Mouse (Mus musculus): ENCODE measurements around the gene Bricd5.
"Not testable (repeated sequence)": the region's sequence is repeated elsewhere in the genome, so short reads cannot be mapped to it uniquely, and the experiment has no call there.

Bricd5 gene

DNA sequence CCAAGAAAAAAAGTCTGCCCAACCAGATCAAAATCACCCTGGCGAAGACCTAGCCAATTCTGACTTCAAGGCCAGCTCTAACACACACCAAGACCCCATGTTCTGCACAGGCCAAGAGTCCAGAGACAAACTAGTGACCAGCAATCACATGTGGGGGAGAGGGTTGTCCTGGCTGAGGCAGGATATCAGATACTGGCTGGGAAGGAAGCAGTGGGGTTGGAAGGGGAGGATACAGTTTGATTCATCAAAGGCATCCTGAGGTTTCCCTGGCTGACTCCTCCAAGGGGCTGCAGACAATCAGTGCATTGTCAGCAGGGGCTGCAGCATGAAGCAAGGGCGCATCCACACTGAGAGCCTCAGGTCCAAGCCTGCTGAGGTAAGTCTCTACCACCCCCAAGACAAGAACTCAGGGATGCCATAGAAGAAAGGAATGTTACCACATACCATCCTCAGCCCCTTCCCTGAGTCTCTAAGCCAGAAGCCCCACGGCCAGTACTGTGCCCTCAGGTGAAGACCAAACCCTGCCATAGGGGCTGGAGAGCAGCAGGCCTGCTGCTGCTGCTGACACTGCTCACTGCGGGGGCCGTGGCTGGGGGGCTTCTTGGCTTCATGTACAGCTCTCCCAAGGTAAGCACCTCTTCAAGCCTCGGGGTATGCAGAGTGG lies at the start of gene Bricd5:
Gene Bricd5 (plus strand): TSS at position 273 of the 664 bp plus-strand sequence.
- DNase-seq (ENCODE audit: low spot score in 2 of 2) = no peak

DNA sequence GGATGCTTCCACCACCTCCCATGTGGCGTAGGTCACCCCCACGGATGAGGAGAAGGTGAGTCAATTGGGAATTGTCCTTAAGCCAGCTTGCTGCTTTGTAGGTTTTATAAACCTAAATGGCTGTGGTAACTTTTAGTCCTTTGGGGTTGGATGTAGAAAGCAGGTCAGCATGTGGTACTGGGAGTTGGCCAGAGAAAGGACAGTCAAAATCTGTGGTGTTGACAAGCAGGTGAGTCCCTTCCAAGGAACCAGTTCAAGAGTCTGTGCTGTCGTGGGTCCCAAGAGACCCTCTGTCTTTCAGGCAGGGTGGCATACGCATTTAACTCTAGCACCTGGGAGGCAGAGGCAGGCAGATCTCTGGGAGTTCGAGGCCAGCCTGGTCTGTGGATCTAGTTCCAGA lies 49.2 kb upstream of the Bricd5 start:
- DNase-seq (ENCODE audit: low spot score in 2 of 2) = no peak

DNA sequence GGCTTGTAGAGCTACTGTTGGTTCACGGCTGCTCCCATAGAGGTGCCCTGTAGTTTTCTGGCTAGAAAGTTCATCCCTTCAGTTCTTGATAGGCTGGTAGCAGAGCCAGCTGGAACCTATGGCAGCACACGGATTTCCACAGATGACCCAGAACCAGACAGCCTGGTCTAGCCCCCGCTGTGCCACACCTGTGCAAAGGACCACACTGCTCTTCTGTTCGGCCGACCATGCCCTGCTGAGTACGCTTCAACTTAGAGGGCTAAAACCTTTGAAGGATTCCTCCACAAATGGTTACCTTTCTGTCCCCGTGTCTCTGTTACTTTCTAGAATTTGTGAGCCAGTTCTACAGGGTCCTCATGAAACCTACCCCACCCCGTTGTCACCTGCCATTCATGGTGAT lies 48.4 kb upstream of the Bricd5 start:
- not testable (repeated sequence) for DNase-seq (ENCODE audit: low spot score in 2 of 2)

DNA sequence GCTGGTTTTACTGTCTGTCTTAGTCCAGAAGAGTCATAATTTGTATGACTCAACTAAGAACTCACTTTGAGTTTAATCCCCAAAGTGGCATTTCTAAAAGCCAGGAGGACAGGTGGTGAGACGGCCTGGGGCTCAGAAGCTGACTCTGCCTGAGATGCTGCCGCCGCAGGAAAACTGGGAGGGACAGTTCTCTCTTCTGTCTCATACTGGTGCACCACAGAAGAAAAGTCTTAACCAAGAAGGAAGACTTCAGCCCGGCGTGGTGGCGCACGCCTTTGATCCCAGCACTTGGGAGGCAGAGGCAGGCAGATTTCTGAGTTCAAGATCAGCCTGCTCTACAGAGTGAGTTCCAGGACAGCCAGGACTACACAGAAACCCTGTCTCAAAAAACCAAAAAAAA lies 47.8 kb upstream of the Bricd5 start:
- no peak for DNase-seq (ENCODE audit: low spot score in 2 of 2)

DNA sequence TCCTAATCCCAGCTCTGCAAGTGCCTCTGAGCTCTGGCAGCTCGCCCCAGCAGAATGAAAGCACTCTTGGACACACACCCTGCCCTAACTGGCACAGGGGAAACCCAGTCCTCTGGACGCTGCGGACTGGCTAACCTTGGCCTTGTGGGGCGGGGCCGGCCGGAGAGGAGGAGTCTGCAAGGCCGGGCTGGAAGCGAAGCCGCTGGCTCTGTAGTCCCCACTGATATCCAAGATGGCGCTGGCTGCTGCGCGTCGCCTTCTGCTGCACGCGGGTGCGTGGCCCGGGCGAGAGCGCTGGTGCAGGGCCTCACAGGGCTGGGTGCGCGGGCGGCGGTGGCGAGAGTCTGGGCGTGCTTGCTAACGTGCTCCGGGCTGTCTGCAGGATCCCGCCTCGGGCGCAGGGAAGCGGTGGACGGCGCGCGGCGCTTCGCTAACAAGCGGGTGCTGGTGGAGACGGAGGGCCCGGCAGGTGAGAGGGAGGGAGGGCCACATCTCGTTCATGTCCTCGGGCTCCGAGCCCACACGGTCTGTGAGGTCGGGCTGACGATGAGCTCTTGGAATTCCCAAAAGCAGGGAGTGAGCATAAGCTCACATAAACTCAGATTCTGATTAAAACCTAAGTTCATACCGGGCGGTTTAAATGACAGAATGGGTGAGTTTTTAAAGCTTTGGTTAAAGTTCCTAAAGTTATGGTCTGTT lies 47.1 kb upstream of the Bricd5 start, which contains the start of gene Eci1:
Gene Eci1 (plus strand): TSS at position 171 of the 699 bp plus-strand sequence.
- peak; percentile 86 to 87 for DNase-seq (ENCODE audit: low spot score in 2 of 2)

DNA sequence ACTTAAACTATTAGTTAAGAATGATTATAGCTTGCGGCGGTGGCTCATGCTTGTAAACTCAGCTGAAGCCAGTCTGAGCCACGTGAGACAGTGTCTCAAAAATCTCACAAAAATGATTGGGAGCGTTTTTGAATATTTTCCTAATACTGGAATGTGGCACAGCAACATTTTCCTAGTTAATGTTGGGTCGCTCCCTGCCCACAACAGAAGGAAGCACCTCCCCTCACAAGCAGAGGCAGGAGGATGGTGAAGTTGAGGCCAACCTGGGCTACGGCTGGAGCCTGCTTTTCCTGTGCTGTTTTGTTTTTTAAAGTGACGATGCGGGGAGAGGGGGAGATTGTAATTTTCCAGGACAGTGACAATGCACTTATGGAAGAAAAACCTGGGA lies 46.5 kb upstream of the Bricd5 start:
- no peak for DNase-seq (ENCODE audit: low spot score in 2 of 2)

DNA sequence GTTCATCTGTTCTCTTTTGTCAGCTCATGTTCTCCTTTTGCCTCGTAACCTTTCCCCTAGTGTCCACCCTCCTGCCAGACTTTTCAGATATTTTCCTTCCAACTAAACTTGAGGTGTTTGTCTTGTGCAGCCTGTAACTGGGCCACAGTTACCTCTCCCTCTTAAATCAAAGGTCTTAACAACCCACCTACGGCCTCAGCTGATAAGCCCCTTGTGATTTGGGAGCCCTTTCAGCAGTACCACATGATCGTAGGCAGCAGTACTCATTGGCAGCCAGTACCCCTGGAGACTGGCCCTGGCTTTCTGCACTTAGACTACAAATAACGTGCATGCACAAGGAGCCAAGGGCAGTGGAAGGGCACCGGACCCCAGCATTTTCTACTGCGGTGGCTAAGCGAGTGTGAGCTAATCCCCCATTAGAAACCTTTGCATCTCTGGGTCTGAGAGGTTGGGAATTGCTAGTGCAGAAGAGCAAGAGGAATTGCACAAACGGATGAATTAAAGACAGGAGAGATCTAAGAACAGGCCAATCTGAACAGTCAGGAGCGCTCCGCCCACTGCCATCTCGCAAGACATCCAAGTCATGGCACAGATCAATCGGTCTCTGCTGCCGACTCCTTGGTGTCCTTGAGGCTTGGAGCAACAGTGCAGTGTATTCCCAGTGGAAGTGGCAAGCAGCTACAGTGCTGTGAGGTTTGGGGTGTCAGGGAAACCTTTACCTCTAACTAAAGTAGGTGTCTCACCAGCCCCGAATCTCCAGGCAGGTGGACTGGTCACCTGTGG lies 44.3 kb upstream of the Bricd5 start:
- DNase-seq (ENCODE audit: low spot score in 2 of 2) = no peak

DNA sequence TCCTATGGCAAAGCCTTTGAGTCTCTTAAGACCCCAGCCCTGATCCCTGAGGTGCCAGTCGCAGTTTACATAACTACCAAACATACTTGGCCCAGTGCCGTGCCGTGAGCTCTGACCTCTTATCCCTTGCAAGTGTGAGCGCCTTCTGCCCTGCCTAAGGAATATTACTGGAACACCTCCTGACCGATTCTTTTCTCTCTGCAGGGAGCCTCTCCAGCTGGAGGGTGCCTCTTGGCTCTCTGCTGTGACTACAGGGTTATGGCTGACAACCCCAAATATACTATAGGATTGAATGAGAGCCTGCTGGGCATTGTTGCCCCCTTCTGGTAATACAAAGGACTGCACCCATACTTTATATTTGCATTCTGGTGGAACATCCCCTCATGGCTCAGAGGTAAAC lies 36.7 kb upstream of the Bricd5 start:
- peak in 1 of 2 experiments; percentile 22 for DNase-seq (ENCODE audit: low spot score in 2 of 2)

DNA sequence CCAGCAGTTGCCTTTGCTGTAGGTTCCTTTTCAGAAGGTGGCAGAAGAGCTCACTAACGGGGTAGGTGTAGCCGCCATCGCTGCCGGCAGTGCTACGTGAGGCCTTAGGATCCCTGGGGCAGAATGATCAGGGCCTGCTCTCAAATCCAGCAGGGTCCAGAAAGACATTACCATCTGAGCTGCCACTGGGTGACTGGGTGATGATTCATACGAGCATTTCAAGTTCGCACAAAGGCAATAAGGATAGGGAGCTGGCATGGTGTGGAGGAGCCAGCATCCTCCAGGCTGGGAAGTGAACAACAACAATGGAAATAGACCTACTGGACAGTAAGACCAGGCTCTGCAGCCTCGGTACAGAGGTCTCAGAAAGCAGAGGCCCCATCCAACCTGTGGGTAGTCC lies 33.3 kb upstream of the Bricd5 start:
- DNase-seq (ENCODE audit: low spot score in 2 of 2) = no peak

DNA sequence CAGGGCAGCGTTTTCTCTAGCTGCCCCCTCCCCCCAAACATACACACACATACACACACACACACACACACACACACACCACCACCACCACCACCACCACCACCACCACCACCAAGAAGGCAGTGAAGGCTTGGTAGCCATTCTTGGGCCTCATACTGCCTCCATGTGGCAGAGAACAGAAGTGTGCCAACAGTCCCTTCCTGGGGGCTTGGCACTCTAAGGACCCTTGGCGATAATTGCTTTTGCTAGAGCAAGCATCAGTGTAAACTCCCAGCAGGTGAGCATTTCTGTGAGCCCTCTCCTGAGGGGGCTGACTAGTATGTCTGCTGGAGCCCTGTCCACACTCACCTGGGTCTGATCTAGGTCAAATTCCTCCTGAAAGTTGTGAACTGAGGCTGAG lies 32.5 kb upstream of the Bricd5 start:
- no peak for DNase-seq (ENCODE audit: low spot score in 2 of 2)

DNA sequence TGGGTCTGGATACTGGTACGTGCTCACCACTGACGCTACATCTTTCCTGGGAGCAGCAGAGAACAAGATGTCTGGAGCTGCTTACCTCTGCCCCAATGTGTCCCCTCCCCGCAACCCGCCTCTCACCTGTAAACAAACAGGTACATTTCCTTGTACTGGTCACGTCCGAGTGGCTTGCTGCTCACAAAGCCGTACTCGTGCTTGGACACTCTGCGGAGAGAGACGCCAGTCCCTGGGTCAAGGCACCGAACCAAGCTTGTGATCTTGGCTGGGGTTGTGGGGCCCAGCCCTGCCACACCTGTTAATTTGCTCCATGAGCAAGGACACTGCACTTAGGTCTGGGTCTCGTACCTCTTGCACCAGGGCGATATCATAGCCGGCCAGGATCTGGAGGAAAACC lies 31.6 kb upstream of the Bricd5 start:
- DNase-seq (ENCODE audit: low spot score in 2 of 2) = no peak

DNA sequence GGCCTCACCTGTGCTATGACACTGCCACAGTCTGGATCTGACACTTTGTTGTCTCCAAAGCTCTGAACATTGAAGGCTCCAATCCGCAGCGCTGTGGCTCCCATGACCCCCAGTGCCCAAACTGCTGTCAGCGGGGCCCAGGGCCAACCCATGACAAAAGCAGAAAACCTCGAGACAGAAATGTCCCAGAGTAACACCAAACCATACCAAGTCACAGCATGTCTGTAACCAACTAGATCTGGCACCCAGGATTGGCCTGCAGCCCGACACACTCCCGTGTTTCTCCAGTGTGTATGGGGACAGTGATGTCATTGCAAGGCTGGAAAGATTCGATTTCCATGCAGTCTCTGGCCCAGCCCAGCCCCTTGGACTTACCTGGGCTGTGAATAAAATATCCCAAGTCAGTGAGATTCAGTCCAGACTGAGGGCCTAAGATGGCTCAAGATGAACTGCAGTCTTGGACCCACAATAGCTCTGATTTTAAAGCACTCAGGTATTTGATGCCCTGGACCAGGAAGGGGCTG lies 31.0 kb upstream of the Bricd5 start, which contains the start of gene Dnase1l2:
Gene Dnase1l2 (minus strand): TSS at position 474 of the 524 bp plus-strand sequence.
- no peak for DNase-seq (ENCODE audit: low spot score in 2 of 2)

DNA sequence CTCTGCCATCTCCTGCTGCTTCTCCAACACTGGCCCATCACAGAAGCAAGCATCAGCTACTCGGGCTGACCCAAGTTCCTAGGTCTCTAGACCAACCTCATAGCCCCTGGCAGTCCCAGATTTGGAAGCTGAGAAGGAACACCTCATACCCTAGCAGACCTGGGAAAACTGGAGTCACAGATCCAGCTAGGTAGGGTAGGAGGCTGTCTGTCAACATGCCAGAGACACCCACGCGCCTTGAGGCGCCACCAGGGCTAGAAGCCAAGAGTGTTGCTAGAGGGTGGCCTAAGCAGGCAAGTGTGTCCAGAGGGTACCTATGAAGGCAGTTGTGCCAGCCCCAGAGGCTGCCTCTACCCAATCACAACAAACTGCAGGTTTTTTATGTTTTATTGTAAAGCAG lies 30.3 kb upstream of the Bricd5 start:
- DNase-seq (ENCODE audit: low spot score in 2 of 2) = no peak

DNA sequence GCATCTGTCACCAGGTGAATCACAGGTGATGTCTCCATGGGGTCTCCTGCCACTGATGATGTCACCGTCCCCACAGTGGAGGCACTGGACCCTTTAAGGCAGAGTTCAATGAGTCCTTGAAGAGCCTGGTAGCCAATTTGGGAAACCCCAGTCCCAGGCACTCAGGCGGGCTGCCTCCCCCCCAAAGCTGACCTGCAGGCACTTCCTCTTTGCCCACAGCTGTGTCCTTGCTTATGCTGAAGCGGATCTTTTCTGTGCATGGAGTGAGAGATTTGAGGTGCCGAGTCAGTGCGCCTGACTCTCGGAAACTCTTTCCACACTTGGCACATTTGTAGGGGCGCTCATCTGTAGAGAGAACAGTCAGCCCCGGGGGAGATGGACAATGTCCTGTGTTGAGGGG lies 27.1 kb upstream of the Bricd5 start:
- no peak for DNase-seq (ENCODE audit: low spot score in 2 of 2)

DNA sequence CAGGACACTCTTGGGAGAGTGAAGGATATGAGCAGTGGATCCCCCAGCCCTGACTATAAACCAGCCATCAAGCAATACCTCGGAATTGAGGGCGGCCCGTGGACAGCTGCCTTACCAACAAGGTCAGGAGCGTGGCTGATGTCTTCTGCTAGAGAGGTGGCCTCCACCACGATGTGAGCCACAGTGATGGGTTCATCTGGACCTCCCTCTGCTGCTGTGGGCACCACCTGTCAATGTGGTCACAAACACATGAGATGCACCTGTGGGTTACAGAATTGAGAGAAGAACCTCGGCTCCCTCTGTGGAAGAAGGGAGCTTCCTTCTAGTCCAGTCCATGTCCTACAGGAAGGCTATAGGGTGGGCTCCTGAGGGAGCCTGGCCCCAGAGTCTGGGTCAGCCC lies 24.2 kb upstream of the Bricd5 start:
- no peak for DNase-seq (ENCODE audit: low spot score in 2 of 2)

DNA sequence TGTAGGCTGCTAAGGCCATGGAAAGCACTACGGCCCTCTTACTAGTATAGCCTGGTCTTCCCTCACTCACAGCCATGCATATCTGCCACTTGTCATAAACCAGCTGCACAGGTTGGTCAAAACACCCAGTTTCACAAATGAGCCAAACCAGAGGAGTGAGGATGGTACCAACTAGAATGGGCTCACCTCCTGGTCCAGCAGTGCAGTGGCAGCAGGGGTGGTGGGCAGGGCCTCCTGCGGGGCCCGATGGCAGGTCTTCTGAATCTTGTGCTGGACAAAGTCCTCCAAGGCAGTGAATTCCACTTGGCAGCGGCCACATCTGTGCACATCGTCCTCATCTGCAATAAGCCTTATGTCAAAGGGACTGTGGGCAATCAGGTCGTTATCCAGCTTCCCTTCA lies 22.5 kb upstream of the Bricd5 start:
- DNase-seq (ENCODE audit: low spot score in 2 of 2) = no peak

DNA sequence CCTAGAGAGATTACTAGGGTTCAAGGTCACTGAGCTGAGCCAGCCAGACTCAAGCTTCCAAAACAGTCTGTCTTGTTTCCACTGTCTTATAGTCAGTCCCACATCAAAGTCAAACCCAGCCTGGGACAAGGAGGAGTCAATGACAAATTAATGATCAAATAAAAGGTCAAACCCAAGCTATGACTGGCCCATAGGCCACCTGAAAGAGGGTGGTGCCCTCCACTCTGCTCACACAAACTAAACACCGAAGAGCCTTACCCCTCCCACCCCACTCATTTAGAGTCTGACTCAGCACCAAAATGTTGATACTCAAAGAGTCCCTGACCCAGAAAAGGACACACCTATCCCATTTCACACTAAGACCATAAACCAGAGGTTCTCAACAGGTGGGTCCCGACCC lies 20.3 kb upstream of the Bricd5 start:
- no peak for DNase-seq (ENCODE audit: low spot score in 2 of 2)

DNA sequence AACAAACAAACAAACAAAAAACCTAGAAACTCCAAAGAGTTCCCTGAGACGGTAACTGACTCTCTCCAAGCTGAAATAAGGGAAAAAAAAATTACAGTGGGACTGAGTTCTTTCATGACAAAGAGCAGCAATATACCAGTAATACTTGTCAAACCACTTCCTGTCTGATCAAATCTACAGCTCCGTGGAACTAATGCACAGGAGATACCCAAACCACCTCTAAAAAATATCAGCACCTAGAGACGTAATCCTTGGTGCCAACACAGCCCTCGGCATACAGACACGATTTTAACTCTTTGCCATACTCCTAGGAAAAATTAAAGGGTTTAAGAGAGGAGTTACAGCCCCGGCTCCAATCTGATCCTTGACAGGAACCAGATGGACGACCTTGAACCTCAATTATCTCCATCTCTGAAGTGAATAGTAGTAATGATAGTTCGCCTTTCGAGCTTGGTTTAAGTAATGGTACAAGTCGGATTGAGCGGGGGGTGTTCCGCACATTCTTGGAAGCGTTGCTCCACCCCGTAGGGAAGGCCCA lies 19.4 kb upstream of the Bricd5 start:
- no peak for DNase-seq (ENCODE audit: low spot score in 2 of 2)

DNA sequence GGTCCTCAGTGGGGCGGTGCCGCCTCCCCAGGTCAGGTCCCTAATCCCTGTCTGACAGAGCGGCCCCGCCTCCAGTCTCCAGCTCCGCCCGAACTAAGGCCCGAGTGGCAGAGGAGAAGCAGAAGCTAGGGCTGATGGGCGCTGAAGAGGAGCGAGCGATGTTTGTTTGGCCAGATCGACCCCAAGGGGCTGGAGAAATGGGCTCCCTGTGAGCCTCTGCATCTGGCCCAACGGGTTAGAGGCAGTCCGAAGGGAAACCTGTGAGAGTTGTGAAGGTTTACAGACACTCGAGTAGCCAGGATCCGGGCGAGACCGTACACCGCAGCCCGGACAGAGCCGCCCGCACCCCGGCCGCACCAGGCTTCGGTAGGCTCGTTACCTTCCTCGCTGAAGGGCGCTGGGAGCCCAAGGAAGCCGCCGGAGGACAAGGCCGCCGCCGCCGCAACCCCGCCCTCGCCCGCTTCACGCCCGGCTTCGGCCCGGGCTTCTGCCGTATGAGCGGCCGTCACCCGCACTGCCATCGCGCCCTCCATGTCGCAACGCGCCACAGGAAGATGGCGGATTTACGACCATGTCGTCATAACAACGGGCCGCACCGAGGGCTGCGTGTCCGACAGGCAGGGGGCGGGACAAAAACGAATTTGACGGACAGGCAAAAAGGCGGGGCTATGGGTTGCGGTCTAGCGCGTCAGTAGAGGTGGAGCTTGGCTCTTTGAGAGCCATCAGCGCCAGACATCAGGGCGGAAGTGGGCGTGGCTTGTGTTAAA lies 18.7 kb upstream of the Bricd5 start:
- peak; percentile 99 for DNase-seq (ENCODE audit: low spot score in 2 of 2)

DNA sequence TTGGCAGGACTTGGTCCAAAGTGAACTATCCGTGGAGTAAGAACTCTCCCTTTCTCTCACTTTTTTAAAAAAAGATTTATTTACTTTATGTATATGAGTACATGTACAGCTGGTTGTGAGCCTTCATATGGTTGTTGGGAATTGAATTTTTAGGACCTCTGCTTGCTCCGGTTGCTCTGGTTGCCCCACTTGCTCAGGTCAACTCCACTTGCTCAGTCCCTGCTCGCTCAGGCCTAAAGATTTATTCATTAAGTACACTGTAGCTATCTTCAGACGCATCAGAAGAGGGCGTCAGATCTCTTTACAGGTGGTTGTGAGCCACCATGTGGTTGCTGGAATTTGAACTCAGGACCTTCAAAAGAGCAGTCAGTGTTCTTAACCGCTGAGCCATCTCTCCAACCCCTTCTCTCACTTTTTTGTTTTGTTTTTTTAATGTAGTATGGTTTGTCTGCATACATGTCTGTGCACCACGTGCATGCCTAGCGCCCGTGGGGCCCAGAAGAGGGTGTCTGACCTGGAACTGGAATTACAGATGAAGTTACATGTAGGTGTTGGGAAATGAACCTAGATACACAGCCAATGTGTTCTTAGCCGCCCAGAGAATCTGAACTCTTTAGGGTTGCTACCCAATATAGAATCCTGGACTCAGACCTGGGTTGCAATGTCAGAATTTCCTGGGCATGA lies 18.0 kb upstream of the Bricd5 start:
- DNase-seq (ENCODE audit: low spot score in 2 of 2) = not testable (repeated sequence)

DNA sequence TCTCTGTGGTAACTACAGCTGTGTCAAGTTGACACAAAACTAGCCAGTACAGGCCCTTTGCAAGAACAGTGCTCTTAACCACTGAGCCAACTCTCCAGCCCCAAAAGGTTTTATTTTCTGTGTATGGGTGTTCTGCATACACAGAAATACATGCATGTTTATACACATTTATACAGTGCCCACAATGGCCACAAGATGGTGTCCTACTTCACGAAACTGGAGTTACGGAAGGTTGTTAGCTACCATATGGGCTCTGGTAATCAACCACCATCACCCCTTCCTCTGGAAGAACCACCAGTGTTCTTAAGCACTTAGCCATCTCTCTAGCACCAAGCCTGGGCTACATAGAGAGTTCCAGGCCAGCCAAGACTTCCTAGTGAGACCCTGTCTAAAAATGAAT lies 12.1 kb upstream of the Bricd5 start:
- DNase-seq (ENCODE audit: low spot score in 2 of 2) = no peak
